Mouse (Mus musculus) spleen, postnatal 10 days (tissue): ENCODE measurements around the gene Pik3c2b.
A peak's percentile ranks its signal among the peaks of the same experiment; 100 is the strongest.
"Not testable (repeated sequence)": the region's sequence is repeated elsewhere in the genome, so short reads cannot be mapped to it uniquely, and the experiment has no call there.

ENCODE experiments used
- DNase-seq, 2 experiments: peaks; one replicate each; pipeline ENCODE4 v3.0.0; 2021 to 2022; ENCODE audit warnings: low spot score in 2 of 2

Pik3c2b gene

DNA sequence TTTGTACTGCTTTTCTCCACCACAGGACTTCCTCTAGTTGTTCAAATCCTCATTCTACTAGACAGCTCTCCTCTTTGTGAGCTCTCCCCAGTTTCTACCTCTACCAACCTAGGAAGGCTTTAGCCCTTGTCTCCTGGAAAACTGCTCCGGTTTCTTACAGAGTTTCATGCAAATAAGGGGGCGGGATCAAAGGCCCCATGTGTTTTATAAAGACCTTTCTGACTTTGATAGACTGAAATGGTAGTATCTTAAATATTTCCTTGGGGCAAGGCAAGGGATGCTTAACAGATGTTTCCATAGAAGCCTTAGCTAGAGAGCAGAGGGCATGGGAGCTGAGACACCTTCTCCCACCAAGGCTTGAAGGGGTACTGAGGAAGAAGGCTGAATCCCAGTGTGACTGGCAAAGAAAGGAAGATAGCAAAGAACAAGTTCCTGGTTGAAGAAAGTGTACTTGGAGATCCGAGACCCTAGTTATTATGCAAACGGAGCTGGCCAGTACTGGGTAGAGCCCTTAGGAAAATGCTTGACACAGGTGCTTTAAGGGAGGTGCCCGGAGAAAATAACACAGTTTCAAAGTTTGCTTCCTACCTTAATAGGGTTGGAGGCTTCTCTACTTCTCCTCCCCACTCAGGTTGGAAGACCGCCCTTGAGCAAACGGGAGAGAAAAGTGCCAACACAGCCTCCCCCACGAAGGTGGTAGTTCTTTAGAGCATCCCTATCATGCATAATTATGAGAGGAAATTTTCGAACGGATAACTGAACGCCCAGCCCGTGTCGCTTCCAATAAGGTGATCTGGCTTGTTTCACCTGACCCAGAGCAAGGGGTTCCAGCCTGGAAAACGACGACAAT lies at the start of gene Pik3c2b:
Pik3c2b (plus strand) TSS at position 657 of the 850 bp plus-strand sequence.
- no peak for DNase-seq

DNA sequence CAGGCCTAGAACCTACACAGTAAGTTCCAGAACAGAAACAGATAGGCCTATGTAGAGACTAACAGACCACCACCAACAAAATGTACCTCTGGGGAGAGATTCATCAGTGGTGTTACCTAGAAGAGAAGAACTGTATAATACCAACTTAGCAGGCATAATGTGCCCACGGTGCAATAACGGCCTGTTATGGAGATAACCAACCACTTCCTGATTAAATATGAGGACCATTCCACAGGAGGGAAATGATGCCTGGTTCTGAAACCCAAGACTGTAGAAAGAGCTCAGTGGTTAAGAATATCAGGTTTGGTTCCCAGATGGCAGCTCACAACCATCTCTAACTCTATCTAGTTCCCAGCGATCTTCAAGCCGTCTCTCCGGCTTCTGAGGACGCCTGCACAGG lies 45.1 kb upstream of the Pik3c2b start:
- DNase-seq: no peak

GRCm38 (mm10) chr1:133006571-133006970 lies 38.9 kb upstream of the Pik3c2b start:
- no peak for DNase-seq

GRCm38 (mm10) chr1:133011955-133012841 lies 33.3 kb upstream of the Pik3c2b start:
- DNase-seq: peak in 1 of 2 experiments; percentile 43

DNA sequence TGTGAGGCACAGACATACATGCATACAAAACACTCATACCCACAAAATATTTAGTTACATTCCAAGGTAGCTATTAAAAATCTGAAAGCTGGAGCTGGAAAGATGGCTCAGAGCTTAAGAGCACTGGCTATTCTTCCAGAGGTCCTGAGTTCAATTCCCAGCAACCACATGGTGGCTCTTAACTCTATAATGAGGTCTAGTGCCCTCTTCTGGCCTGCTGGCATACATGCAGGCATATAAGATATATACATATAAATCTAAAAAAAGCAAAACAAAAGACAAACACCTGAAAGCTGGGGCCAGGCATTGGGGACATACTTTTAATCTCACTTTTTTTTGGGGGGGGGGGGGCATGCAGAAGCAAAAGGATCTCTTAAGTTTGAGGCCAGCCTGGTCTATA lies 32.1 kb upstream of the Pik3c2b start:
- no peak for DNase-seq

GRCm38 (mm10) chr1:133014196-133014595 lies 31.3 kb upstream of the Pik3c2b start:
- no peak for DNase-seq

GRCm38 (mm10) chr1:133016775-133017428 lies 28.6 kb upstream of the Pik3c2b start:
- no peak for DNase-seq

DNA sequence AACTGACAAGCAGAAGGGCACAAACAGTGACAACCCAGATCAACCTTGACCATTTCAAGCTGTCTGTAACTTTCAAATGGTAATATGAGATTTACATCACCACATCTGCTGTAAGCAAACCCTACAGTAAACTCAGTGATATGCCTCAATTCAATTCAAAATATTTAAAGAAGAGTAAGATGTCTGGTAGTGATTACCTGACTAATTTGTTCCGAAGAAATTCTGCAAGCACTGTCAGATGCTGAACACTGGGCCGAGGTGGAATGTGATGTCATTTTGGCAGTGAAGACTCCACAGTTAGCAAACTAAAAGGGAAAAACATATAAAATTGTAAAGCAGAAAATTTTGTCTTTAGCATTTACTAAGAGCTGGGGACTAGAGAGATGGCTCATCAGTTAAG lies 26.9 kb upstream of the Pik3c2b start:
- DNase-seq: no peak

DNA sequence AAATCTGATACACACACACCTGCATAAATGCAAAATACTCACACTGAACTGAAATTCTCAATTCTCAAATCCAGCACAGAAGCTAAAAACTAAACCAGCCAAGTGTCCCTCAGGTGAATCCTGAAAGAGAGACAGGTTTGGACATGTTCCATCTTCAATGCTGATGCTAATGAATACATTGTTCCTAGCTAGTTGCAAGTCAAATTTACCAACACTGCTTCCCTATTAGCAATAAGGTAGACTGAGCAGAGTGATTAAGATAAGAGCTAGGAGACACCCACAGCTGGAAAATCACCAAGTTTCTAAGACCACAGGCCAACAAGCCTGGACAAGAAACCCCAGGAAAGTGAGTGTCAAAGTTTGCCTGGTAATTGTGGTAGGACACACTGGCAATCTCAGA lies 26.2 kb upstream of the Pik3c2b start:
- DNase-seq: no peak

DNA sequence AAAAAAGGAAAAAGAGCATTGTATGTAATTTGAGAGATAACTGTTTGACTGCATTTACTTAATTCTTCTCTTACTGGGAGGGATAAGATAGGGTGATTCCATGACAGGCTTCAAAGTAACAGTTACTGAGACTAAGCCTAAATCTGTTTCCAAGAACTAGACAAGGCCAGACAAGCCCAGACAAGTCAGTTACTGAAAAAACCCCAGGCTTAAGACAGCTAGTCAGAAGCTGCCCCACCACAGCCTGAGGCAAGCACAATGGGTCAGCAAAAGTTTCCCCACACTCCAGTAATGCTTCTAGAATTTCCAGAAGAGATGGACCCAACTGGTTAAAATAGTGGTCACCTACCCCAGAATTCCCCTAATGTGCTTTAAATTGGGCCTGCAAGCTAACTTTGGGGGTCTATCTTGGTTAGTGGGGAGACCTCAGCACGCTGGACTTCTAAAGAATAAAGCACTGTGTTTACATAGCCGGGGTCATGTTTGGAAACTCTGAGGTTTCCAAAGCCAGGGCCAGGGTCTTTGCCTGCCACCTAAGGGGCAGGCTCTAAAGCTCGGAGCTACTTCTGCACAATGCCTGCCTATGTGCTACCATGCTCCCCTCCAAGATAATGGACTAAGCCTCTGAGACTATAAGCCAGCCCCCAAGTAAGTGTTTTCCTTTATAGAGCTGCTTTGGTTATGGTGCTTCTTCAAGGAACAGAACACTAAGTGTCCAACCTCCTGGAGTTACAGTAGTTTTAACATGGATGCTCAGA lies 25.2 kb upstream of the Pik3c2b start:
- no peak for DNase-seq

DNA sequence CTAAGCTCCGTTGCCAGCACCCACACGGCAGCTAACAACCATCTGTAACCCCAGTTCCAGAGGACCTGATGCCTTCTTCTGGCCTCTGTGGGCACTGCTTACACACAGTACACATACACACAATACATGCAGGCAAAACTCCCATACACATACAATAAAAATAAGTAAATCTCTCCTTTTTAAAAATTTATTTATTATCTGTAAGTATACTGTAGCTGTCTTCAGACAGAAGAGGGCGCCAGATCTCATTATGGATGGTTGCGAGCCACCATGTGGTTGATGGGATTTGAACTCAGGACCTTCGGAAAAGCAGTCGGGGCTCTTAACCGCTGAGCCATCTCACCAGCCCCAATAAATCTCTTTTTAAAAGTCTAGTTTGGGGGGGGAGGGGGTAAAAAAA lies 24.1 kb upstream of the Pik3c2b start:
- no peak for DNase-seq

GRCm38 (mm10) chr1:133021971-133022370 lies 23.5 kb upstream of the Pik3c2b start:
- DNase-seq: not testable (repeated sequence)

DNA sequence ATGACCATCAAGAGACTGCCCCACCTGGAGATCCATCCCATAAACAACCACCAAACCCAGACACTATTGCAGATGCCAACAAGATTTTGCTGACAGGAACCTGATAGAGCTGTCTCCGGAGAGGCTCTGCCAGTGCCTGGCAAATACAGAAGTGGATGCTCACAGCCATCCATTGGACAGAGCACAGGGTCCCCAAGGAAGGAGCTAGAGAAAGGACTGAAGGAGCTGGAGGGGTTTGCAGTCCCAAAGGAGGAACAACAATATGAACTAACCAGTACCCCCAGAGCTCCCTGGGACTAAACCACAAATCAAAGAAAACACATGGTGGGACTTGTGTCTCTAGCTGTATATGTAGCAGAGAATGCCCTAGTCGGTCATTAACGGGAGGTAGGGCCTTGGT lies 21.7 kb upstream of the Pik3c2b start:
- not testable (repeated sequence) for DNase-seq

- DNase-seq: no peak
Measured at GRCm38 (mm10) chr1:133024426-133024825, 21.0 kb upstream of the Pik3c2b start.

DNA sequence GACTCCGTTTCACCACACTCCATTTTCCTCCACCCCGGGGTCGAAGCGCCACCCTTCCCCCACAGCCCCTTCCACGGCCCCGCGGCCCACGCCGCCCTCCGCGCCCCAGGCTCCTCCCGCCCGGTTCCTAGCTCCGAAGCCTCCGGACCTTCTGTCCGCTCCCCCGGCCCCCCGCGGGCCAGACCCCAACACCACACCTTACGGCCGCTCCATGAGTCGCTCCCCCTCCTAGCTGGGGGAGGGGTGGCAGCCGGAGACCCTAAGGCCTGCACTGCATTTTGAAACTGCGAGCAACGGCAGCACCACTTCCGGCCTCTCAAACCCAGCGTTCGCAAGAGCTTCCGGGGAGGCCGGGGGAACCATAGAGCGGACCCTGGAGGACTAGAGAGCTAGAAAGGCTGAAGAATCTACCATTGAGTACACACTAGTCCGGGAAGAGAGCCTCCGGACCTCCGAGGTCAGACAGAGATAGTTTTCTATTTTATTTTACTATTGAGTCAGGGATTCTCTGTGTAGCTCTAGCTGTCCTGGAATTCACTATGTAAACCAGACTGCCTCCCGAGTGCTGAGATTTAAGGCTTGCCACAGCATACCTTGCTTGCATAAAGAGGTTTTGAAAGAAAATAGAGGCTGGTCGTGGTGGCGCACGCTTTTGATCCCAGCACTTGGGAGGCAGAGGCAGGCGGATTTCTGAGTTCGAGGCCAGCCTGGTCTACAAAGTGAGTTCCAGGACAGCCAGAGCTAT lies 20.2 kb upstream of the Pik3c2b start:
- DNase-seq: peak; percentile 74 to 87

DNA sequence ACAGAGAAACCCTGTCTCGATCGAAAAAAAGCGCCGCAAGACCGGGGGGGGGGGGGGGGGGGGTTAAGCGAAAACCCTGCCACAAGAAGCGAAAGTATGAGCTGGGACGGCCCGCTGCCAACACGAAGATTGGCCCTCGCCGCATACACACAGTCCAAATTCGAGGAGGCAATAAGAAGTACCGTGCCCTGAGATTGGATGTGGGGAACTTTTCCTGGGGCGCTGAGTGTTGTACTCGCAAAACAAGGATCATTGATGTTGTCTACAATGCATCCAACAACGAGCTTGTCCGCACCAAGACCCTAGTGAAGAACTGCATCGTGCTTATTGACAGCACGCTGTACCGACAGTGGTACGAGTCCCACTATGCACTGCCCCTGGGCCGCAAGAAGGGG lies 19.7 kb upstream of the Pik3c2b start:
- DNase-seq: peak in 1 of 2 experiments; percentile 18

DNA sequence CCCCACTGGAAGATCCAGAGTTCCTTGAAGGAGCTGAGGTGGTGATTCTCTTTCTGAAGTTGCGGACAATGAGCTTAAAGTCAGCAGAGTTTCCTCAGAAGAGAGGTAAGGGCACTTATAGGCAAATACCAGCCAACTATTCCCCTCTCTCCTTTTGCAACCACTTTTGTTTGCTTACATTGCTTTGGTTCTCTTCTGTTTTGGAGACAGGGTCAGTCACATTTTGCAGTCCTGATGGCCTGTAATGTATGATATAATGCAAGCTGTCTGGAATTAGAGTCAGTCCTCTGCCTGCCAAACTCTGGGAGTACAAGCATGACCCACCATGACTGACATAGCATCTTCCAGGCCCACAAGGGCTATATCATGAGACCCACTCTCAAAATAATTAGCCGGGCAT lies 18.3 kb upstream of the Pik3c2b start:
- DNase-seq: no peak

GRCm38 (mm10) chr1:133027980-133028379 lies 17.5 kb upstream of the Pik3c2b start:
- DNase-seq: peak in 1 of 2 experiments; percentile 60

- DNase-seq: no peak
Measured at GRCm38 (mm10) chr1:133029744-133030143, 15.7 kb upstream of the Pik3c2b start.

- DNase-seq: no peak
Measured at GRCm38 (mm10) chr1:133030461-133030860, 15.0 kb upstream of the Pik3c2b start, which contains the start of gene Mdm4. Gene Mdm4, minus strand, starts transcription at chr1:133030561.

- no peak for DNase-seq
Measured at GRCm38 (mm10) chr1:133032981-133033315, 12.5 kb upstream of the Pik3c2b start.
